Mouse (Mus musculus) lung, adult 2 months (tissue): ENCODE measurements around the gene Kpna3.

Experiments used
- CTCF ChIP-seq: fragments of 200-500 bp; IDR thresholded peaks from 2 replicates; pipeline ENCODE4 v1.5.1; 2011; ENCODE audit warnings: mild to moderate bottlenecking, low read length, control low read depth; ENCODE audit not compliant: insufficient read depth
- POLR2A ChIP-seq: fragments of 200-500 bp; IDR thresholded peaks from 2 replicates; pipeline ENCODE4 v1.6.1; 2011; ENCODE audit warnings: low read depth, mild to moderate bottlenecking, control low read depth, low read length, borderline replicate concordance; ENCODE audit errors: extremely low read depth

GRCm38 (mm10) chr14:61410020-61410419, 29.7 kb downstream of the Kpna3 start:
- TF ChIP-seq CTCF (no peak), POLR2A (no peak)
